Mouse (Mus musculus): ENCODE measurements around the gene Apol10b.

- TF ChIP-seq CTCF (IDR thresholded peaks at IDR 0.05; ENCODE audit: low read depth) (no peak), EP300 (IDR thresholded peaks at IDR 0.05; ENCODE audit: low read depth) (no peak)
These were observed 28.8 kb upstream of the Apol10b start for GRCm38 (mm10) chr15:77624710-77625109.
